Mouse (Mus musculus) neural tube, embryonic 14.5 days (tissue): ENCODE data around the gene Zfp644. TPM values are rescaled to one million over a fixed set of nuclear protein-coding genes. Genes with fewer than 3 reads are reported as not detected.

Experiments
- ATAC-seq: fragments of 200-750 bp; cut with Nextera tagmentation; 2 replicates; pipeline ENCODE4 v1.8.0; 2017; ENCODE audit warnings: low read depth, mild to moderate bottlenecking, moderate TSS enrichment, moderate library complexity
- H3K27ac ChIP-seq: fragments of 300-500 bp; sonication (generic); 2 replicates; pipeline ENCODE4 v1.5.1; 2014; ENCODE audit warnings: low read depth, mild to moderate bottlenecking, control low read depth, low read length, moderate library complexity, mixed read lengths
- H3K27me3 ChIP-seq: fragments of 300-500 bp; sonication (generic); 2 replicates; pipeline ENCODE4 v1.6.1; 2014; ENCODE audit warnings: low read length; ENCODE audit not compliant: control insufficient read depth, insufficient read depth
- H3K36me3 ChIP-seq: fragments of 300-500 bp; sonication (generic); 2 replicates; pipeline ENCODE4 v1.6.1; 2014; ENCODE audit warnings: low read length, mixed read lengths; ENCODE audit not compliant: control insufficient read depth, insufficient read depth
- H3K4me1 ChIP-seq: fragments of 300-500 bp; sonication (generic); 2 replicates; pipeline ENCODE4 v1.6.1; 2014; ENCODE audit warnings: low read length; ENCODE audit not compliant: control insufficient read depth, insufficient read depth
- H3K4me2 ChIP-seq: fragments of 300-500 bp; sonication (generic); 2 replicates; pipeline ENCODE4 v1.6.1; 2014; ENCODE audit warnings: mild to moderate bottlenecking, low read depth, low read length, control low read depth
- H3K4me3 ChIP-seq: fragments of 300-500 bp; sonication (generic); 2 replicates; pipeline ENCODE4 v1.5.1; 2014; ENCODE audit warnings: low read depth, low read length, control low read depth, mixed read lengths
- H3K9ac ChIP-seq: fragments of 300-500 bp; sonication (generic); replicated peaks from 2 replicates; pipeline ENCODE4 v1.6.1; 2014; ENCODE audit warnings: low read depth, mild to moderate bottlenecking, control low read depth, low read length, mixed read lengths
- H3K9me3 ChIP-seq: fragments of 300-500 bp; sonication (generic); 2 replicates; pipeline ENCODE4 v1.6.1; 2016; ENCODE audit warnings: low read length; ENCODE audit not compliant: control insufficient read depth
- WGBS: fragments of 180-500 bp; shearing (Covaris S2); extraction: QIAGEN DNeasy Blood & Tissue Kit; methylation state at CpG from one replicate; pipeline ENCODE4 v1.1.7; 2014; 5-methylcytosine and 5-hydroxymethylcytosine counted together
- polyA plus RNA-seq: library from polyadenylated mRNA; unstranded; fragments of >200 nt; fragmentation: Nextera tagmentation; extraction: Ambion mirVana; gene quantifications from 2 replicates; pipeline ENCODE4 v1.2.1, GENCODE M21; 2014

Zfp644 gene
- 88.1 and 105 TPM in 2 replicates for polyA plus RNA-seq

DNA sequence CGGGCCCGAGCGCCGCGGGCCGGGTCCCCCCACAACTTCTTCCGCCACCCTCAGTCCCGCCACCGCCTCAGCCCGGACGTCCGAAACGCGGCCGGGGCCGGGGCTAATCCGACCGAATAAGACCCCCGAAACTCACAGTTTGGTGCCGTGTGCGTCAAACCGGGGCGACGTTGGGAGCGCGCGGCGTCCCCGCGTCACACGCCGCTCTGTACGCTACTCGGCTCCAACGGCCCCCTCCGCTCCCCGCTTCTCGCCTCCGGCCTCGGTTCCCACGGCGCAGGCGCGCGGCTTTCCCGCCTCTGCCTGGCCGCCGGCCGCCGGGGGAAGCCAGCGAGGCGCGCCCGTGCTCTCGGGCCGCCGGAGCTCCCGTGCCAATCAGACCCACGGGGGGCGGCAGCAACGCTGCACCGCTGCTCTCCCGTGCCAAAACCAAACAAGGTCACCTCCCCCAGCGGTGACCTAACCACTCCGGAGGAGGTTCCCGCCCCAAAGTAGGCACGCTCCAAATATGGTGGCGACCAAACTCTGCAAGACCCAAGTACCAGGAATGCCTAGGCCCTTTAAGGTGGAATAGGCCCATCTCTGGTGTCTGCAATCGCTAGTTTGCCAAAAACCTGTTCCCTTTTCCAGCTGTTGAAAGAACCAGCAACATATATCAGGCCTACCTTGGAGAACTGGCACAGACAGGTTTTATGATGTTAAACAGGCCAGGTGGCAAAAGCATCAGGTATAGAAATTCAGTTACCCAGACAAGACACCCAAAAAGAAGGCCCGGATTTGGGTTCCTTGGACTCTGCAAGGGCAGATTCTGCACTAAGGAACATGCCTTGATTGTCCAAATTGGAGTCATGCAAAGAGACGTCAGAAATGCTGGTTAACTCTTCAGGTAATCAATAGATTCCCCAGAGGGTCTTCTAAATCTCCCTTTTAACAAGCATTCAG lies at the start of gene Zfp644:
Gene Zfp644 (minus strand): TSS at position 892 of the 942 bp plus-strand sequence.
- H3K9me3 ChIP-seq = no peaks in the 10 kb centered on the region

DNA sequence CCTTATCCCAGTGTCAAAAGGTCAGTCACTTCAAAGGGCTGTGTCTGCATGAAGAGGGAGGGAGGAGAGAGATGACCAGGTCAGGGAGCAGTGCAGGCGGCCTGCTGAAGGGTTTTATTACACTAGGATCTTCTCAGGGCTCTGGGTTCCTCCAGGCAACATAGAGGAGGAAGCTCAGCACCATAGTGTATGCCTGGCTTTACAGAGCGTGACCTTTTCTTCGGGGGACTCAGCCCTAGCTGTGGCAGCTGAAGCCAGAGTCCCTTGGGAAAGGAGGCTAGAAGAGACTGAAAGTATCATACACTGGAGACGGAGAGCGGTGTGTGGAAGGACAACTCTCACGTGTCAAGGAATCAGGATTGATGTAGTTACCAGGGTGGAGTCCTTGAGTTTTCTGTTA lies 42.6 kb upstream of the Zfp644 start:
- H3K9me3 ChIP-seq = no peaks in the 10 kb centered on the region
- no peak overlapping the region for H3K9ac ChIP-seq
- no peak overlapping the region for H3K4me3 ChIP-seq
- WGBS = 18% methylated on average over 6 of the region's 6 CpGs
- H3K27me3 ChIP-seq = no peaks in the 10 kb centered on the region
- no peak overlapping the region for H3K4me2 ChIP-seq
- H3K36me3 ChIP-seq = no peaks in the 10 kb centered on the region
- H3K27ac ChIP-seq = no peak overlapping the region
- H3K4me1 ChIP-seq = no peaks in the 10 kb centered on the region
- no peak for ATAC-seq

More for the DNA sequence above, at the start of gene Zfp644:
- 2% methylated on average over 66 of the region's 71 CpGs for WGBS
- Histone ChIP-seq H3K27ac (peak within 1 kb of the TSS; percentile 99), H3K27me3 (peaks cover 2% of the 10 kb centered on the region; the same call in 1 of the 2 replicates), H3K9ac (peak within 1 kb of the TSS; percentile 93), H3K4me3 (peak within 1 kb of the TSS; percentile 68), H3K4me1 (peaks cover 22% of the 10 kb centered on the region), H3K36me3 (no peaks in the 10 kb centered on the region), H3K4me2 (peak within 1 kb of the TSS; percentile 81)
- peak; percentile 96 for ATAC-seq

DNA sequence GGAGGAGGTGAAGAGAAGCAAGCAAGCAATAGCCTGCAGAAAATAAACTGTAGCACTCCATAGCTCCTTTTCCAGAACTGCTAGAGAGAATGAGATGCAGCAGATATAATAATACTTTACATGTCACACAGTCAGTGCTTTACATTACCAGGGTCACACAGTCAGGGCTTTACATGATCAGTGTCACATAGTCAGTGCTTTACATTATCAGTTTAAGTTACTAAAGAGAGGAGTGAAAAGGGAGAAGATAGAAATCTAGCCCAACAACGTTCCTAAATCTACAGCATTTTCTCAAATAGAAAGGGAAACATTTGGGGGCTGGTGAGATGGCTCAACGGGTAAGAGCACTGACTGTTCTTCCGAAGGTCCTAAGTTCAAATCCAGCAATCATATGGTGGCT lies 26.4 kb upstream of the Zfp644 start:
- no peak overlapping the region for H3K4me3 ChIP-seq
- WGBS = 94% methylated on average over 3 of the region's 3 CpGs
- no peak overlapping the region for H3K9ac ChIP-seq
- H3K27ac ChIP-seq = no peak overlapping the region
- ATAC-seq = no peak
- no peak overlapping the region for H3K4me2 ChIP-seq
- H3K36me3 ChIP-seq = no peaks in the 10 kb centered on the region
- H3K4me1 ChIP-seq = no peaks in the 10 kb centered on the region
- H3K27me3 ChIP-seq = no peaks in the 10 kb centered on the region
- H3K9me3 ChIP-seq = no peaks in the 10 kb centered on the region

DNA sequence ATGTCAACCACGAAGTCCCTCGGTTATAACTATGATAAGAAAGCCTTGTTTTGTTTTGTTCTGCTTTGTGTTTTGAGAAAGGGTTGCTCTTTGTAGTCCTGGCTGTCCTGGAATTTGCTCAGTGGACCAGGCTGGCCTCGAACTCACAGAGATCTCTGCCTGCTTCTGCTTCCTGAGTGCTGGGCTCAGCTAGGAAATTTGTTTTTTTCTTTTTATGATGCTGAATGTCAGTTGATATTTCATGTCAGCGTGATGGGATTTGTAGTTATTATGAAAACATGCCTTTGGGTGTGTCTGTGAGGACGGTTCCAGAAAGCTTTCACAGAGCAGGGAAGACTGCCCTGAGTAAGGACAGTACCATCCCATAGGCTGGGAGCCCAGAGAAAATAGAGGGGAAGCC lies 25.7 kb upstream of the Zfp644 start:
- 88% methylated on average over 5 of the region's 5 CpGs for WGBS
- no peak overlapping the region for H3K27ac ChIP-seq

DNA sequence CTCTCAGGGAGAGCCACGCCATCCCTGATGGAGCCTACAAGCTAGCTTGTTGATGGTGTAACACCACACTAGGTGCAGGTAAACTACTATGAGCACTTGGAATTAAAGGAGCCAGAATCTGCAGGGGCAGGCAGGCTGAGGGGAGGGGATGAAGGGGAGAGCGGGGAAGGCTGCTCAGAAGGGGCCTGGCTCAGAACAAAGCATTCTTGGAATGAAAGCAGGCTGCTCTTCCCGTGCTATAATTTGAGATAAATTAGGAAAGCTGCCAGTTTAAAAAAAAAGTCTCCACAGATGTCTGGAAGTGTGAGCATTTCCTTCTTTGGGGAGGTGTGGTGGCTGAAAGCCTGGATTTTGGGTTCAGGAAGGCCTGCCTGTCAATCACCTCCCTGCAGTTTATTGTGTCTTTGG lies 14.8 kb upstream of the Zfp644 start:
- H3K4me1 ChIP-seq = no peaks in the 10 kb centered on the region
- H3K9ac ChIP-seq = no peak overlapping the region
- H3K4me3 ChIP-seq = no peak overlapping the region
- no peaks in the 10 kb centered on the region for H3K9me3 ChIP-seq
- no peak for ATAC-seq
- H3K36me3 ChIP-seq = no peaks in the 10 kb centered on the region
- no peak overlapping the region for H3K4me2 ChIP-seq
- 29% methylated on average over 3 of the region's 3 CpGs for WGBS
- no peaks in the 10 kb centered on the region for H3K27me3 ChIP-seq
- no peak overlapping the region for H3K27ac ChIP-seq

More for the DNA sequence above, 25.7 kb upstream of the Zfp644 start:
- no peaks in the 10 kb centered on the region for H3K27me3 ChIP-seq
- ATAC-seq = no peak
- no peak overlapping the region for H3K9ac ChIP-seq
- no peaks in the 10 kb centered on the region for H3K36me3 ChIP-seq
- no peaks in the 10 kb centered on the region for H3K9me3 ChIP-seq
- H3K4me1 ChIP-seq = no peaks in the 10 kb centered on the region
- H3K4me2 ChIP-seq = no peak overlapping the region
- no peak overlapping the region for H3K4me3 ChIP-seq

DNA sequence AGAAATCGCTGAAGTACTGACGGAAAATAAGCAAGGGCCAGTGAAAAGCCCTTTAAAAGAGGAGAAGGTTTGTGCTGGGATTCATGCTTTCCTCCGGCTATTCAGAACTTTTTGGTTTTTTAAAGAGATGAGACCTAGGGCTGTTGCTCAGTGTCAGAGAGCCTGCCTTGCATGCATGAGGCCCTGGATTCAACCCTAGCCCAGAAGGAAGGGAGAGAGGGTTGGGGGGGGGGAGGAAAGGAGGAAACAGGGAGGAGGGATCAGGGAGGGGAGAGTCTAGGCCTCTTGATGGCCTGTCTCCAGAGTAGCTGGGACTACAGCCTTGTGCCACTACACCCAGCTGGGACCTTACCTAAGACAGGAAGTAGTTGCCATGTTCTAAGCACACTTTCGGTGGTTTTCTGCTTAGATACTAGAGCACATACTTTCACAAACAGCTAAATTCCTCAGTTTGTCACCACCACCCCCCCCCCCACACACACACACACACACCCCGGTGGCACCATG lies 14.2 kb upstream of the Zfp644 start:
- Histone ChIP-seq H3K4me1 (no peaks in the 10 kb centered on the region), H3K9ac (no peak overlapping the region), H3K9me3 (no peaks in the 10 kb centered on the region), H3K27ac (no peak overlapping the region), H3K4me3 (no peak overlapping the region), H3K27me3 (no peaks in the 10 kb centered on the region), H3K36me3 (no peaks in the 10 kb centered on the region), H3K4me2 (no peak overlapping the region)
- WGBS = 79% methylated on average over 5 of the region's 5 CpGs
- no peak for ATAC-seq

DNA sequence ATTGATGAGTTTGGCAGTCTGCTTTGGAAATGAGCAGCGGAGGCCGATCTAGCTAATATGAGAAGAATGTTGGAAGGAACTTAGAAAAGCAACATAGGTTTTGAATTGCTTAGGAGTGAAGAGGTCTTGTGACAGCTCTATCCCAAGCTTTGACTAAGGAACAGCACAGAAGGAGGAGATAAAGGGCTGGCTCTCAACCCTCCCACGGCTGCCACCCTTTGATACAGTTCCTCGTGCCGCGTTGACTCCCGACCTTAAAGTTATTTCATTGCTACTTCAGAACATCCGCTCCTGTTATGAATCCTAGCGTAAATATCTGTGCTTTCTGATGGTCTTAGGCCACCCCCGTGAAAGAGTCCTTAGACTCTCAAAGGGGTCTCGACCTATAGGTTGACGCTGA lies 13.5 kb upstream of the Zfp644 start:
- no peaks in the 10 kb centered on the region for H3K36me3 ChIP-seq
- no peak overlapping the region for H3K9ac ChIP-seq
- H3K4me1 ChIP-seq = no peaks in the 10 kb centered on the region
- no peak for ATAC-seq
- no peak overlapping the region for H3K27ac ChIP-seq
- no peak overlapping the region for H3K4me3 ChIP-seq
- 79% methylated on average over 12 of the region's 12 CpGs for whole genome bisulfite sequencing
- H3K4me2 ChIP-seq = no peak overlapping the region
- no peaks in the 10 kb centered on the region for H3K9me3 ChIP-seq
- H3K27me3 ChIP-seq = no peaks in the 10 kb centered on the region

DNA sequence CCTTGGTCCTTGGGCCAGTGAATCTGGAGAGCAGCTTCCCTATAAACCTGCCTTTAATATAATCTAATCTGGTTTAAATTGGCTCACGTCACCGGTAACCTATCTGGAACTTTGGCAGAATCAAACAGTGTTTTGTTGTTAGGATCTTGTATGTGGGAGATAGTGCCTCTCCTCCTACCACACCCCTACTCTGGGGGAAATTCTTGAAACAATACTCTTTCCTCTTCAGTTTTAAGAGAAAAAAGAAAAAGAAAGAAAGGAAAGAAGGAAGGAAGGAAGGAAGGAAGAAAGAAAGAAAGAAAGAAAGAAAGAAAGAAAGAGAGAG lies 13.0 kb upstream of the Zfp644 start:
- H3K4me2 ChIP-seq = no peak overlapping the region
- no peak overlapping the region for H3K27ac ChIP-seq
- no peak overlapping the region for H3K9ac ChIP-seq
- no peaks in the 10 kb centered on the region for H3K4me1 ChIP-seq
- WGBS = 72% methylated on average over 2 of the region's 2 CpGs
- H3K4me3 ChIP-seq = no peak overlapping the region
- H3K9me3 ChIP-seq = no peaks in the 10 kb centered on the region
- no peaks in the 10 kb centered on the region for H3K36me3 ChIP-seq
- no peaks in the 10 kb centered on the region for H3K27me3 ChIP-seq
- no peak for ATAC-seq

DNA sequence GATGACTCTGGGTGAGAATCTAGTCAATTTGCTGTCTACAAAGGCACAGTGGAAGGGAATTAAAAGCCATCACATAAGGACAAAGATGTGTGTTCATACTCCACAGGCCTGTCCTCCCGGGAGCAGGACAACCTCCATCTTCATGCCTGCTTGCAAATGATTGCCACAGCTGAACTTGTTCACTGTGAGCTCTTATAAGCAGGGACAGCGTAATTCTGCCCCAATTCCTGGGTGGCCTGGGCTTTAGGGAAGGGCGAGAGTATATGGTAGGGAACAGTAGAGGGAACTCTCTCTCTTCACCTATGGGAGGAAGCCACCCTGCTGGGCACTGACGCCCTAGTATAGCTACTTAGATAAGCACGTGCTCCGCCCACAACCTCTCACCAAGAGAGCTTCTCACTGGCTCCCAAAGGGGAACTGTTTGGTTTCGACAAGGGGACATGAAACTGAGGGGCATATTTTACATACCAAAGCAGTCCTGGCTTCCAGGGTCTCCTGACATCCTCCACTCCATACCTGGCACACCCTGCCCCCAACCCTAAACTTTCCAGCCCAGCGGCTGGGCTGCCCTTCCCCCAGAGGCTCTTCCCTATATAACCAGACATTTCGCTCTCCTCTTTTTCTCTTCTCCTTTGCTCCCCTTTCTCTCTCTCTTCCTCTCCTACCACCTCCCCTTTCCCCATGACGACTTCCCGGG lies 12.4 kb upstream of the Zfp644 start:
- H3K4me3 ChIP-seq = no peak overlapping the region
- no peak overlapping the region for H3K9ac ChIP-seq
- WGBS = 39% methylated on average over 11 of the region's 11 CpGs
- ATAC-seq = no peak
- no peaks in the 10 kb centered on the region for H3K27me3 ChIP-seq
- no peak overlapping the region for H3K27ac ChIP-seq
- no peaks in the 10 kb centered on the region for H3K4me1 ChIP-seq
- H3K4me2 ChIP-seq = no peak overlapping the region
- H3K9me3 ChIP-seq = no peaks in the 10 kb centered on the region
- no peaks in the 10 kb centered on the region for H3K36me3 ChIP-seq
